Mouse (Mus musculus): ENCODE measurements around the gene Cyp21a1. TPM values are rescaled to one million over a fixed set of nuclear protein-coding genes. Genes with fewer than 3 reads are reported as not detected.
"Not testable (repeated sequence)": the region's sequence is repeated elsewhere in the genome, so short reads cannot be mapped to it uniquely, and the experiment has no call there.

The Cyp21a1 gene
- polyA plus RNA-seq, 1 experiment from 2014 or later: not detected

GRCm38 (mm10) chr17:34810411-34810810 lies 6.0 kb upstream of the Cyp21a1 start:
- not testable (repeated sequence) for H3K4me1 ChIP-seq (ENCODE audit: control insufficient read depth, insufficient read depth, low read length); H3K9ac ChIP-seq (replicated peaks; ENCODE audit: low read depth, low read length); H3K4me3 ChIP-seq (ENCODE audit: low read depth, low read length); H3K27me3 ChIP-seq (ENCODE audit: control insufficient read depth, insufficient read depth, low read length); ATAC-seq (ENCODE audit: low read depth); H3K4me2 ChIP-seq (ENCODE audit: low read depth, low read length); H3K36me3 ChIP-seq (ENCODE audit: control insufficient read depth, insufficient read depth, low read length); H3K9me3 ChIP-seq (ENCODE audit: control insufficient read depth, low read length); H3K27ac ChIP-seq (ENCODE audit: low read depth, low read length)
- 91% methylated on average over 5 of the region's 5 CpGs for WGBS

- Histone ChIP-seq H3K4me3 (ENCODE audit: low read depth, low read length) (no peak overlapping the region), H3K4me1 (ENCODE audit: control insufficient read depth, insufficient read depth, low read length) (no peaks in the 10 kb centered on the region), H3K4me2 (ENCODE audit: low read depth, low read length) (no peak overlapping the region), H3K27ac (ENCODE audit: low read depth, low read length) (no peak overlapping the region), H3K27me3 (ENCODE audit: control insufficient read depth, insufficient read depth, low read length) (no peaks in the 10 kb centered on the region), H3K9me3 (ENCODE audit: control insufficient read depth, low read length) (no peaks in the 10 kb centered on the region), H3K36me3 (ENCODE audit: control insufficient read depth, insufficient read depth, low read length) (no peaks in the 10 kb centered on the region), H3K9ac (replicated peaks; ENCODE audit: low read depth, low read length) (no peak overlapping the region)
- WGBS: 83% methylated on average over 6 of the region's 6 CpGs
- ATAC-seq (ENCODE audit: low read depth): no peak
These were observed 4.3 kb upstream of the Cyp21a1 start for GRCm38 (mm10) chr17:34808599-34809205.

GRCm38 (mm10) chr17:34807176-34807575 lies 2.8 kb upstream of the Cyp21a1 start:
- Histone ChIP-seq H3K4me1 (ENCODE audit: control insufficient read depth, insufficient read depth, low read length) (no peaks in the 10 kb centered on the region), H3K27ac (ENCODE audit: low read depth, low read length) (no peak overlapping the region), H3K27me3 (ENCODE audit: control insufficient read depth, insufficient read depth, low read length) (no peaks in the 10 kb centered on the region), H3K9ac (replicated peaks; ENCODE audit: low read depth, low read length) (no peak overlapping the region), H3K9me3 (ENCODE audit: control insufficient read depth, low read length) (no peaks in the 10 kb centered on the region), H3K4me2 (ENCODE audit: low read depth, low read length) (no peak overlapping the region), H3K4me3 (ENCODE audit: low read depth, low read length) (no peak overlapping the region), H3K36me3 (ENCODE audit: control insufficient read depth, insufficient read depth, low read length) (no peaks in the 10 kb centered on the region)
- ATAC-seq (ENCODE audit: low read depth): no peak
- WGBS: 66% methylated on average over 3 of the region's 3 CpGs

- H3K4me2 ChIP-seq (ENCODE audit: low read depth, low read length): no peak overlapping the region
- H3K4me3 ChIP-seq (ENCODE audit: low read depth, low read length): no peak overlapping the region
- no peaks in the 10 kb centered on the region for H3K4me1 ChIP-seq (ENCODE audit: control insufficient read depth, insufficient read depth, low read length)
- 76% methylated on average over 6 of the region's 6 CpGs for WGBS
- no peaks in the 10 kb centered on the region for H3K9me3 ChIP-seq (ENCODE audit: control insufficient read depth, low read length)
- no peaks in the 10 kb centered on the region for H3K27me3 ChIP-seq (ENCODE audit: control insufficient read depth, insufficient read depth, low read length)
- H3K9ac ChIP-seq (replicated peaks; ENCODE audit: low read depth, low read length): no peak overlapping the region
- no peaks in the 10 kb centered on the region for H3K36me3 ChIP-seq (ENCODE audit: control insufficient read depth, insufficient read depth, low read length)
- no peak overlapping the region for H3K27ac ChIP-seq (ENCODE audit: low read depth, low read length)
- ATAC-seq (ENCODE audit: low read depth): no peak
These were observed 656 bp upstream of the Cyp21a1 start for GRCm38 (mm10) chr17:34804871-34805562.

GRCm38 (mm10) chr17:34803367-34803766 lies 994 bp downstream of the Cyp21a1 start:
- ATAC-seq (ENCODE audit: low read depth): not testable (repeated sequence)

GRCm38 (mm10) chr17:34802756-34803155 lies 1.6 kb downstream of the Cyp21a1 start:
- H3K27ac ChIP-seq (ENCODE audit: low read depth, low read length); H3K27me3 ChIP-seq (ENCODE audit: control insufficient read depth, insufficient read depth, low read length); H3K9me3 ChIP-seq (ENCODE audit: control insufficient read depth, low read length); H3K9ac ChIP-seq (replicated peaks; ENCODE audit: low read depth, low read length); H3K4me2 ChIP-seq (ENCODE audit: low read depth, low read length); H3K4me3 ChIP-seq (ENCODE audit: low read depth, low read length); ATAC-seq (ENCODE audit: low read depth); H3K4me1 ChIP-seq (ENCODE audit: control insufficient read depth, insufficient read depth, low read length); H3K36me3 ChIP-seq (ENCODE audit: control insufficient read depth, insufficient read depth, low read length): not testable (repeated sequence)
- 90% methylated on average over 9 of the region's 9 CpGs for WGBS

More at GRCm38 (mm10) chr17:34803367-34803766, 994 bp downstream of the Cyp21a1 start:
- H3K4me3 ChIP-seq (ENCODE audit: low read depth, low read length); H3K9me3 ChIP-seq (ENCODE audit: control insufficient read depth, low read length); H3K27ac ChIP-seq (ENCODE audit: low read depth, low read length); H3K27me3 ChIP-seq (ENCODE audit: control insufficient read depth, insufficient read depth, low read length); H3K36me3 ChIP-seq (ENCODE audit: control insufficient read depth, insufficient read depth, low read length); H3K4me1 ChIP-seq (ENCODE audit: control insufficient read depth, insufficient read depth, low read length); H3K9ac ChIP-seq (replicated peaks; ENCODE audit: low read depth, low read length); H3K4me2 ChIP-seq (ENCODE audit: low read depth, low read length): not testable (repeated sequence)
- WGBS: 88% methylated on average over 6 of the region's 6 CpGs

- H3K36me3 ChIP-seq (ENCODE audit: control insufficient read depth, insufficient read depth, low read length); H3K4me1 ChIP-seq (ENCODE audit: control insufficient read depth, insufficient read depth, low read length); ATAC-seq (ENCODE audit: low read depth); H3K9ac ChIP-seq (replicated peaks; ENCODE audit: low read depth, low read length); H3K4me2 ChIP-seq (ENCODE audit: low read depth, low read length); H3K9me3 ChIP-seq (ENCODE audit: control insufficient read depth, low read length); H3K4me3 ChIP-seq (ENCODE audit: low read depth, low read length); H3K27me3 ChIP-seq (ENCODE audit: control insufficient read depth, insufficient read depth, low read length); H3K27ac ChIP-seq (ENCODE audit: low read depth, low read length): not testable (repeated sequence)
- 92% methylated on average over 16 of the region's 16 CpGs for WGBS
These were observed 3.5 kb downstream of the Cyp21a1 start for GRCm38 (mm10) chr17:34800781-34801305.

- Histone ChIP-seq H3K4me1 (ENCODE audit: control insufficient read depth, insufficient read depth, low read length) (no peaks in the 10 kb centered on the region), H3K4me3 (ENCODE audit: low read depth, low read length) (no peak overlapping the region), H3K27me3 (ENCODE audit: control insufficient read depth, insufficient read depth, low read length) (no peaks in the 10 kb centered on the region), H3K9ac (replicated peaks; ENCODE audit: low read depth, low read length) (no peak overlapping the region), H3K4me2 (ENCODE audit: low read depth, low read length) (no peak overlapping the region), H3K36me3 (ENCODE audit: control insufficient read depth, insufficient read depth, low read length) (no peaks in the 10 kb centered on the region), H3K27ac (ENCODE audit: low read depth, low read length) (no peak overlapping the region), H3K9me3 (ENCODE audit: control insufficient read depth, low read length) (no peaks in the 10 kb centered on the region)
- 93% methylated on average over 4 of the region's 4 CpGs for WGBS
- no peak for ATAC-seq (ENCODE audit: low read depth)
These were observed 4.8 kb downstream of the Cyp21a1 start for GRCm38 (mm10) chr17:34799531-34799925.

GRCm38 (mm10) chr17:34798866-34799530 lies 5.4 kb downstream of the Cyp21a1 start:
- H3K36me3 ChIP-seq (ENCODE audit: control insufficient read depth, insufficient read depth, low read length): no peaks in the 10 kb centered on the region
- 93% methylated on average over 13 of the region's 17 CpGs for WGBS

More at GRCm38 (mm10) chr17:34798866-34799530, 5.4 kb downstream of the Cyp21a1 start:
- H3K9ac ChIP-seq (replicated peaks; ENCODE audit: low read depth, low read length): no peak overlapping the region
- H3K4me3 ChIP-seq (ENCODE audit: low read depth, low read length): no peak overlapping the region
- no peak overlapping the region for H3K27ac ChIP-seq (ENCODE audit: low read depth, low read length)
- no peak for ATAC-seq (ENCODE audit: low read depth)
- H3K9me3 ChIP-seq (ENCODE audit: control insufficient read depth, low read length): no peaks in the 10 kb centered on the region
- no peaks in the 10 kb centered on the region for H3K27me3 ChIP-seq (ENCODE audit: control insufficient read depth, insufficient read depth, low read length)
- H3K4me2 ChIP-seq (ENCODE audit: low read depth, low read length): no peak overlapping the region
- no peaks in the 10 kb centered on the region for H3K4me1 ChIP-seq (ENCODE audit: control insufficient read depth, insufficient read depth, low read length)
